Mouse (Mus musculus) cerebellum, adult 11 months (tissue): ENCODE results near the gene Ddx47.

ENCODE experiments used
- DNase-seq: peaks from one replicate; pipeline ENCODE4 v3.0.0; 2022

The Ddx47 gene

DNA sequence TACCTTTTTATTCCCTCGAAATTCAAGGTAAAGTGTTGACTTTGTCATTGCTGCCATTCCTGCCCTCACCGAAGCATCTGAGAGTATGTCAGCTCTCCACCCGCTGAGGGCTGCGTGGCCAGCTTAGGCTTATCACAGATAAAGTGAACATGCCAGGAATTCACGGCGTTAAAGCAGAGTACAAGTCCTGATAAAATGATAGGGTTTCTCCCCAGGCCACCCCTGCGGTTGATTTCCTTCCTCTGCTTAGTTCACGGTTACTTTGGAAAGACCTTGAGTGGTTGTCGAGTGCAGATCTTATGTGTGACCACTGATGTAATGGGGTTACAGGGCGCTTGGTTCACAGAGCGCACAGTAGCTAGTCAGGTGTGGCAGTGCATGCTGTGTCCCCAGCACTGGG is 5.8 kb downstream of the Ddx47 start:
- DNase-seq = no peak

DNA sequence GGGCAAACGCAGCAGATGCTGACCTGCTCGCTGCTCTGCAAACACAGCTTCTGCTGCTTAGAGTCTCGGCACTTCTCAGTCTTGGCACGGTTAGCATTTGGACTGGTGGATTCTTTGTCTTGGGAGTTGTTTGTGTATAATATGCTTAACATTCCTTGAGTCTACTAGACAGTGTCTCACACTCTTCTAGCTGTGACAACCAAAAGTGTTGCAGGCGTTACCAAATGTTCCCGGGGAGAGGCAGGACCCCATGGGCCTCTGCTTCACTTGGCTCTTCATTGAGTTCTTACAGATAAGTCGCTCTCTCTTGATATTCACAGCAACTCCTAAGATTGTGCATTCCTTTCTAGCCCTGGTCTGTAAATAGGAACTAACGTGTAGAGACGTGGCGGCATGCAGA is 8.2 kb downstream of the Ddx47 start:
- DNase-seq = no peak

DNA sequence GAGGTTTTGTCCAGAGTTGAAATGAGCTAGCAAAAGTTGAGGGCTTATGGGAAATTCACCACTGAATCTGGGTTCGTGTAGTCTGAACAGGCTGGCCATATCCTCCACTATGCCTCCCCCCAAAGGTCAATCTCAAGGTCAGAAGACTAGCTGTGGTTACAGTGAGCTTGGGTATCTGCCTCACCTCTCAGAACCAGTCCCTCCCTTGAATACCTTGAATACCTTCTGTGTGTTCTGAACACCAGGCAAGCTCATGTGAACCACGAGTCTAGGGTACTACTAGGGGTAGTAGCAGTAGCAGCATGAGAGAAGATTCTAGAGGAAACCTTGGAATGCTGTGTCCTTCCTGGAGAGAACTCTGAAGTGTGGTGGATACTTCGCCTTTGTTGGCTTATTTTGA is 10.2 kb downstream of the Ddx47 start:
- no peak for DNase-seq

DNA sequence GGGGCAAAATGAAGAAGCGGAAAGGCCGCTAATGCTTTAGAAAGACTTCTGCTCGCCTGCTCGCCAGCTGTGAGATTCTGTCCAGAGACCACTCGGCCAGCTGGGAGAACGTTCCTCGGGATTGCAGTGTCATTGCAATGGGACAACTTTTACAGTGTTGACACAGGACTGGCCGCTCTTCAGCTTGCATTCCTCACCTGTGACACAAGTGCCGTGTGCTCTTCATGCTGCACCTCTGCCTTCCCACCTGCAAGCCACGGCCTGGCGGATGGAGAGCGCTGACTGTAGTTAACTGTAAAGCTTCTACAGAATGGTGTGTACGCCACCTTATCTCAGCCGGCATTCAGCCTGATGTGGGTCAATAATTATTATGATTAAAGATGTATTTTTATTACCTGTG is 12.0 kb downstream of the Ddx47 start:
- no peak for DNase-seq

DNA sequence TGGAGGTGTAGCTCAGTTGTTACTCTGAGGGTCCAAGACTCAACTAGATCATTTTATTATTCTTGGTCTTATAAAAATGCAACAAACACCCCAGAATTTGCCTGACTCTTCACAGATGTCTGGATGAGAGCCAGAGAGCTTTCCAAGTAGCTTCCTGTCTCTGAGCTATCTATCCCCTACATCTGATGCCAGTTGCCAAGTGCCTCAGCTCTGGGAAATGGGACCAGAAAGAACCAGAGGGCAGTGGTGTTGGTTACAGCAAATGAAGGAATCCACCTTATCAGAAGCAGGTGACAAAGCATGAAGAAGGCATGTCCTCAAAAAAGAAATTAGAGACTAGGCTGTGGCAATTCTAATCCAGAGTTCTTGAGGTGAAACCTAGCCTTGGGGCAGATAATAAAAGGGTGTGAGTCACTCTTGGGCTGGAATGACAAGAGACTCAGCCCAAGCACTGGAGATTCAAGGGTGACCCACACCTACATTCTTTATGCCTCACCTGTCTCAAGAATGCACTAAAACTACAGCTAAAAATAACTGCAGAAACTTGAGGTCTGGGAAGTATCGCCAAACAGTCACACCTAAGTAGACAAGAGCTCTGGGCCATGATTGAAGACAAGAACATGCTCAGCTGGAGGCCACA is 13.5 kb downstream of the Ddx47 start:
- no peak for DNase-seq

DNA sequence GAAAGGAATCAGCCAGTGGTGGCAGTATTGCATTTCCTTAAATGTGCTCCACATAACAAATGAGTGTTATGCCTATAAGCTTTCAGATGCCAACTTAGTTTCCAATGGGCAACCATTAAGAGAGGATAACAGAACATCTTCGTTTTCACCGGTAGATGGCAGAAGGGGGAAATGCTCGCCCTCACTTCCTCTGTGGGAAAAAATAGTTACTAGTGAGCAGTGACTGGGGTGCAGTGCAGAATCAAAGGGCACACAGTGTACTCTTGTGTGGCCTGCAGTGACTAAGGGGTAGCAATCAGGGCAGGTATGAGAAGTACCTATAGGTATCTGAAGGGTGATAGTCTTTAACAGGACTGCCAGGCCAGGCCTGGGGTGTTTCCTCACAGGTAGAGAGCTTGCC is 14.8 kb downstream of the Ddx47 start:
- DNase-seq = no peak

DNA sequence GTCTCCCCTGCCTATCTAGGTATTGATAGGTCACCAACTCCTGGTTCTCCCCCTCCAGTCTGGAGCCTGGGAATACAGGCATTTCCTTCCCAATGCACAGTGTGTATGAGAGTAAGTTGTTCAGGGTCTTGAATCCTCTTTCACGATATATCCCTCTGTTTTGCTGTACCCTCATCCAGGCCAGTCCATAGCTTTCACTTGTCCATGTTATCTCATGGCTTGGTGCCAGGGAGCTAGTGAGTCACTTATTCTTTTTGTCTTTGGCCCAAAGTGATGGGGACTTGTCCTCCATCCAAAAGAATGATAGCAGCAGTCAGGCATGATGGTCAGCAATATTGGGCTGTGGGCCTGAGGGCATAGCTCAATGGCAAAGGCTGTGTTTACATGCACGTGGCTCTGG is 15.3 kb downstream of the Ddx47 start:
- DNase-seq = no peak

DNA sequence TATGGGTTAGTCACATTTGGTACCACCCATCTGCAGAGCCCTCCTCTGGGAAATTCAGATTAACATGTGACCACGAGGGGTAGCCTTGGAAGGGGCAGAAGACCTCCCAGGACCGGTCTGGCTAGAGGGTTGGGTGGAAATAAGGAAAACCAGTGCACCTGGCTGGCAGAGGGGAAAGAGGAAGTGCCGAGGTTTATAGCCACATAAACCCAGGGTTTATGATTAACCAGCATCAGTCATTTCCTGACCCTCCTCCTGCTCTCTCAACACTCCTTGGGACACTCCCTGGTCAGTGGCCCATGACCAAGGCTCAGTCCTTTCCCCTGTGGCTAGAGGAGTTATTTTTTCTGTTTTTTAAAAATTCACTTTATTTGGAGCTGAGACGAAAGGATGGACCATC is 17.8 kb downstream of the Ddx47 start:
- no peak for DNase-seq

DNA sequence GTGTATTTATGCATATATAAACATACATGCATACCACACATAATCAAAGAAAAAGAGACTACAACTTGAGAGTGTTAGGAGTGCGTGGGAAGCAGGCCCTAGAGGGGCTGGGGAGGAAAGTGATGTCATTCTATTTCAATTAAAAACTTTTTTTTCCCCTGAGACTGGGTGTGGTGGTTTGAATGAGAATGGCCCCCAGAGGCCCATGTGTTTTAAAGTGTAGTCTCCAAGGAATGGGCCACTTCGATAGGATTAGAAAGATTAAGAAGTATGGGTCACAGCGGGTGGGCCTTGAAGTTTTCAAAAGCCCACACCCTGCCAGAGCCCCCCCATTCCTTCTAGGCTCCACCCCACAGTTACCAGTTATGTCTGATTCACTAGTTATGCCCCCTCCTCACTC is 27.3 kb downstream of the Ddx47 start:
- no peak for DNase-seq

DNA sequence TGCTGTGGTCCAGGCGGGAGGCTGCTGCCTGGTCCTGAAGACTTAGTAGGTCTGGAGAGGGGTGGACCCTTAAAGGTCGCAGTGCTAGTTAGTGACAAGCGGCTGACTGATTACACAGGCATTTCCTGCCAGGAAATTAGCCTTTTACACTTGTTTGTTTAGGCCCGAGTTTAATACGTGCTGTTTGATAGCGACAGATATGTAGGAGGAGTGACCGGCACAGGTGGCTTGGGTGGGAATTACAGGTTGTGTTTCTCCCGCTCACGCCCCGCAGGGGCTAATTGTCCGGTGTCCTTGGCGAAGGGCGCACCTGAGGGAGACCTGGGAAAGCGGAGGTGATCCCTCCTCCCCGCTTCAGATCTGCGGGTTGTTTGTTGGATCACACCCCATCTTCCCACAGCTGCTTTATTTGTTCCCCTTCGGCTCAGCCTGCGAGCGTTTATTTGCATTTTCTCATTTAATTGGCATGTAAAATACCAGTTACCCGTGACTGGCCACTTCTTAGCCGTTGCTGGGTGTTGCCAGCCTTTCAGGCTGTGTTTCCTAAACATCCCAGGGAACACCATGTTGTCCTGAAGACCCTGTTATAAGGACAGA is 29.0 kb downstream of the Ddx47 start:
- no peak for DNase-seq

DNA sequence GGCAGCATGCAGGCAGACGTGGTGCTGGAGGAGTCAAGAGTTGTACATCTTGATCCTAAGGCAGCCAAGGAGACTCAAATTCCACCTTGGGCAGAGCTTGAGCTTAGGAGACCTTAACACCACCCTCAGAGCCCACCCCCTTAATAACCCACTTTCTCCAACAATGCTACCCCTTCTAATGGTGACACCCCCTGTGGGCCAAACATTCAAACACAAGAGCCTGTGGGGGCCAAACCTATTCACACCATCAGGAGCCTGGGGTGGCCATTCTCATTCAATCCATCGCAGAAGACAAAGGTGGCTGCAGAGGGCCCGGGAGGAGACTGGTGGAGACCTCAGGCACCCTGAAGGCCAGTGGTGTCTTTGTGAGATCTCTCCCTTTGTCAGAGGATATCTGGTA is 30.5 kb downstream of the Ddx47 start:
- no peak for DNase-seq

DNA sequence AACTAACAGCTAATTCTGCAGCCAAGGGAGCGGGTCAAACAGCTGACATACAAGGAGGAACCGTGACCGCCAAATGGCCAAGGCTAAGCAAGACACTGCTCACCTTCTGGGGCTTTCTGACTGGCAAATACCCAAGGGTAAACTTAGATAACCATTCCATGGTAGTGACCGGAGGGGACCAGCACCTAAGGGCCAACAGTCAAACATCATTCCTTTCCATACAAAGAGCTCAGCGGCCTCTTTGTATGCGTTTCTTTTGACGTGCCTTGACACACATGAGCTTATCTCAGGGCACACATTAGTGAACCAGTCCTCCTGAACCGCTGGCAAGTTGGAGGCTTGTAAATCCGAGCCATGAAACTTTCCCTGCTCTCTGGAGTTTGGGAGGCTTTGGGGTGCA is 35.9 kb downstream of the Ddx47 start:
- DNase-seq = no peak

DNA sequence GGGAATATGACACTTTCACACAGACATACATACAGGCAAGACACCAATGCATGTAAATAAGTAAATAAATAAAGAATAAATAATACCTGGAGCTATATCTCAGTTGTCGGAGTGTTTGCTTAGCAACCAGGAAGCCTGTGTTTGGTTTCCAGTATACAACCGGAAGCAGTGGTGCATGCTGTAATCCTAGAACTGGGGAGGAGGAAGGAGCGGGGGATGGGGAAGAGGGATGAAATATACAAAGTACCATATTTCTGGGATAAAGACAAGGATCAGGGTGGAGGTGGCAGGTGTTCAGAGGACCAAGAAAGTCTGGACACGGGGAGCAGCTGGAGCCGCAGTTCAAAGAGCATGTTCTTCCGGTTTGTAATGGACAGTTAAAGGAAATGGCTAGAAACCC is 37.1 kb downstream of the Ddx47 start:
- no peak for DNase-seq

DNA sequence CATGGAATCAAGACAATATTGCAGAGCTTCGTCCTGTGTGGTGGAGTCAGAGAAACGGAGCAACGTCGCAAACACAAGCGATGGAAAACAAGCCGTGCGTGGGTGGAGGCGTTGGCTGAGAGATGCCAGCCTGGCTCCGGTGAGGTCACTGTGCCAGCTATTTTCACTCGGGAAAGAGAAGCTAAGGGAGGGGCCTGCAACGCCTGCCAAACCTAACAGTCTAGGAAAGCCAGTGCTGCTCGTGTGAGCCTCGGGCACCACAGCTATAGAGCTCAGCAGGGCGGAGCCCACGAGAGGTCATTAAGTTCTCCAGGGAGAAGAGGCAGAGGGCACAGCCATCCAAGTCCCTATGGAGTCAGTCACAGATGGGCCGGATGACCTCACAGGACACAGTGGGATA is 37.5 kb downstream of the Ddx47 start:
- DNase-seq = peak; percentile 36

DNA sequence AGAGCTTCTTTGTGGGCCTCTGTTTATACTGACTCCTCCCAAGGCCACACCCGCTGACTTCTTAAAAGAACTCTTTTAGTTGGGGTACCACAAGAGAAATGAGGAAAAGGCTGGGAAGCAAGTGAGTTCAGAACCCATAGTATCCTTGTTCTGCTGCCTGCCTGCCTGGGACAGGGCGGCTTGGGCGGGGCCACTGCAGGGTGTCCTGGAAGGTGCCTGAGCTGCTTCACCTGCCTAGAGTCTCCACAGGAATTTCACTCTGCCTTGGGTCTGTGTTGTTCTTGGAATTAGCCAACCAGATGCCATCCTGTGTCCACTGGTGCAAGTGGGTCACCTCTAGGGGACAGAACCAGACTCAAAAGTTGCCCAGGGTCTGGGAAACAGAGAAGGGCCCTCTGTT is 42.4 kb downstream of the Ddx47 start:
- DNase-seq = no peak

DNA sequence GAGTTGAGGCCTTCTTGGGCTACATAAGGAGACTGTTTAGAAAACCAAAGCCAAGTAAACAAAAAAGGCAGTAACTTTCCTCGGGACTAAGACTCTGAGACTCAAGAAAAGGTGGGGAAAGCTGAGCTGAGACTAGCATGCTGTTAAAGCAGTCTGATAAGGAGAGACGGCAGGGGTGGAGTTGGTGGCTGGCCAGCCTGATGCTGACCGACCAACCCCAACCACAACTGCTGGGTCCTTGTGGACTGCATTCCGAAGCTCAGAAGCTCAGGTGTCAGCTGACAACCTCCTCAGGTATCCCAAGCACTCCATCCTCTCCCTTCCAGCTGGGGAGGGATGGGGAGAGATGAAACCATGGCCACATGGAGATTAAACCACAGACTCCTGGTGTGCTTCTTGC is 44.5 kb downstream of the Ddx47 start:
- DNase-seq = no peak

DNA sequence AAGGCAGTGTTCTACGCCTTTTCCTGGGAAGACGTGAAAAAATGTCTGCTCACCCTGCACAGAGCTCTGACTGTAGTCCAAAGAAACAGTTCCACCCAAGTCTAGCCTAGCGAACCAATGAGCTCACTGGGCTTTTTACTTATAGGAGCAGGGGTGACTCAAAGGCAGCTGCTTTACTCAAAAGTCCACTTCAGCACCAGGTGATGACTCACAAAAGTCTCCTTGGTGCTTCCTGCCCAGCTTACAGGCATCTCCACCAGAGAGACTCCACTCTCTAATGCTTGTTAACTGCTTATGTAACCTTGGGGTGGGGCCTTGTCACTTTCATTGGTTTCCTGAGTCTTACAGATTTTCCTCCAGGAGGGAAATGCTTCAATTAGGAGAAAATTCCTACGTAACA is 49.3 kb downstream of the Ddx47 start:
- no peak for DNase-seq

DNA sequence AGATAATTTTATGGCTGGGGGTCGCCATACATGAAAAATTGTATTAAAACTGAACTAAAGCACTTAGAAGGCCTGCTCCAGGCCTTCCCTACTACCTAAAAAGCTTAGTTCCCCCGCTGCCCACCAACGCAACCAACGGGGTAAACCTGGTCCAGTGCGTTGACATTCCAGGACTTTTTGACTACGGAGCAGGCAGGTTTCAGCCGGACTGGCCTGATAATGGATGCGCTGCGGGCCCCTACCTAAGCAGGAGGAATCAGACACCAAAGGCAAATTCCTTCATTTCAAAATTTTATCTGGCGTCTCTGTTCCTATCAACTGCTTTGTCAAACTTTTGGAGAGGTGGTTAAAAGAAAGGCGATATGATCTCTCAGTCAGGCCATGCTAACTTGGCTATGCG is 53.2 kb downstream of the Ddx47 start:
- no peak for DNase-seq

DNA sequence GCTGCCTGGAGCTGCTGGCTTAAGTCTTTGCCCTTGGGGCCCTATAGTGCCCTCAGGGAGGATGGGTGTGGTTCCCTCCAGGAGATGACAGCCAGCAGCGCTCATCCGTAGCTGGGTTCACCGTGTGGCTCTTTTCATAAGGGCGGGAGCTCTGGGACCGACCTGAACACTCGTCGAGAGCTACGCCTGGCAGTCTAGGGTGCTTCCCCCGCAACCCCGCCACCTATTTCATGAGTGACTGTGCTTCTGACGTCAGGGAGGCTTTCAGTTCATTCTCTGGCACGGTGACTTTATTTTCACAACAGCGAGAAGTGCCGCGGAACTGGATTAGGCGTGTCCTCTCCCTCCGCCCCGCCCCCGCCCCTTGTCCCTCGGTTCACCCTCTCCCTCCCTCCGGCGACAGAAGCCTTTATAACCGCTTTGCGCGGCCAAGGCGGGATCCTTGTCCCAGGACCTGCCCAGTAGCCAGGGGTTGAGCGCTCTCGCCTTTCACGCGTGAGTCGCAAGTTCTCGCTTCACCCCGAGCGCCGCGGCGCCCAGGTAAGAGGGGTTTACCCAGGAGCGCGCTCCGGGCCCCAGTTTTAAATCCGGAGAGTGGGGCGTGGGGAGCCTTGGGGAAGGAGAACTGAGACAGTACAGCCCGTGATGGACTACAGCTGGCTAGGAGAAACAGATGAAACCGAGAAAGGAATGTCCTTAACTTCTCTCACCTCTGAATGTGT is 54.0 kb downstream of the Ddx47 start, which contains the start of gene Gprc5a:
Gene Gprc5a, plus strand, starts transcription at position 416 of the 722 bp plus-strand sequence.
- DNase-seq = no peak

DNA sequence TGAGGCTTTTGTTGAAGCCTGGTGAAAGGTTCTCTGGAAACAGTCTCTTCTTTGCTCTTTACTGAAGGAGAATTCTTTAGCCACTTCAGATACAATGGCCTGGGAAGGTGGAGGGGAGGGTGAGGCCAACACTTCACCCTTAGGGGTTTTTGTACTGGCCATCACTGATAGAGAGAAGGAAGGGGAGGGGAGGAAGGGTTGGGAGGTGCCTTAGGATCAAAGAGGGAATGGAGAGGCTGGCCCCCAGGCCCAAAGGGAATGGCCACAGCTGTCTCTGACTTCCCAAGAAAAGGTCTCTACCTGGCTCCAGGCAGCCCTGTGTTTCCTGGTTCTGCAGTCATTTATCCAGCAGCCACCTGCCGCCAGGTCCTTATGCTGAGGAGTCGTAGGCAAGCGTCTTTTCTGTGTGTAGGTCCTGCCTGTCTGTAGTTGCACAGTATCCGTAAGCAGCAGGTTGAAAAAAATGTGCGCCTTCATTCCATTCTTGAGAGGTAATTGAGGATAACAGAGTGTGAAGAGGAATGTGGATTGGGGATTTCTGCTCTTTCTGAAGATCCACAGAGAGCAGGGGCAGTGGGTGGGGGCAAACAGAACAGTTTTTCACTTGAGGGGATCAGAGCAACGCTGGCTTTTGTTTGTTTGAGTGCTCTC is 55.5 kb downstream of the Ddx47 start:
- no peak for DNase-seq

DNA sequence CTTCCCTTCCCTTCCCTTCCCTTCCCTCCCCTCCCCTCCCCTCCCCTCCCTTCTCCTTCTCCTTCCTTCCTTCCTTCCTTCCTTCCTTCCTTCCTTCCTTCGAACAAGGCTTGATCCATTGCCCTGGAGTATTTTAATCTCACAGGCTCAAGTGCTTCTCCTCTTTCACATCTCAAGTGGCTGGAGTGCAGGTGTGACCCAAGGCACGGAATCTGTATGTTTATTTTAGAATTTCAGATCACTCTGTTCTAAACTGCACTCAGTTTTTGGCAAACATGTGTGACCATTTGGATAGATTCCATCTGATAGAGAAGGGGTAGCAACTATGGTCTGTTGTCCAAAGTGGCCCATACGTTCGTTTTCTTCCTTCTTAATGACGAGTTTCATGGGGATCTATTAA is 56.8 kb downstream of the Ddx47 start:
- no peak for DNase-seq

DNA sequence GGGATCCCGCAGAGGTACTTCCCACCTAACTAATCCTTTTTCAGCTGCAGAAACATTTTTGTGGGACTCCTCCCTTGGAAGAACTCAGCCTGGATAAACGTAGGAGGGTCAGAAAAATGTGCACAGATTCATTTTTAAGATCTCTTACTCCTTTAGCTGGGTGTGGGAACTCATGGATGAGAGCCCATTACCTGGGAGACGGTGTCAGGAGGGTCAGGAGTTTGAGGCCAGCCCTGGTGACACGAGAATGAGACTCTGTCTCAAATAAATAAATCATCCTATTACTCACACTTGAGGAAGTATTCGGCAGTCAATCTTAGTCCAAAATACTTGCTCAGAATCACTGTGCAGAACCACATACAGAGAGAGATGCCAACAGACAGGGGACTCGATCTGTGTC is 58.4 kb downstream of the Ddx47 start:
- no peak for DNase-seq

DNA sequence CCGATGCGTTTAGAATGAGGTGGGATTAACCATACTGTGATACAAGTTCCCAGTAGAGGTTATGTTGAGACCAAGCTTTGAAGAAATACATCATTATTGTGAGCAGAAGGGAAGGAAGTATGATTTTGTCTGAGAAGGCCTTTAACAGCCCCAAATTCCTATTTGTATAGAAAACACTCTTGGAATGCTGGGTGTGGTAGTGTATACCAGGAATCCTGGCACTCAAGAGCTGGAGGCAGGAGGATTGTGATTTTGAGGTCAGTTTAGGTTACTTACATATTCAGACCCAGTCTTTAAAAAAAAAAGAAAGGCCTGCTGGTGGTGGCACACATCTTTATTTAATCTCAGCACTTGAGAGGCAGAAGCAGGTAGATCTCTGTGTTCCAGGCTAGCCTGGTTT is 58.9 kb downstream of the Ddx47 start:
- no peak for DNase-seq
